Mouse (Mus musculus) midbrain, embryonic 16.5 days (tissue): ENCODE results near the gene Lysmd2. TPM values are rescaled to one million over a fixed set of nuclear protein-coding genes. Genes with fewer than 3 reads are reported as not detected.
"Not testable (repeated sequence)": the region's sequence is repeated elsewhere in the genome, so short reads cannot be mapped to it uniquely, and the experiment has no call there.

Source experiments
- ATAC-seq: fragments of 200-750 bp; cut with Nextera tagmentation; 2 replicates; pipeline ENCODE4 v1.8.0; 2017; ENCODE audit warnings: moderate TSS enrichment
- H3K27ac ChIP-seq: fragments of 300-500 bp; sonication (generic); 2 replicates; pipeline ENCODE4 v1.5.1; 2014; ENCODE audit warnings: mild to moderate bottlenecking, low read length, mixed read lengths
- H3K27me3 ChIP-seq: fragments of 300-500 bp; sonication (generic); 2 replicates; pipeline ENCODE4 v1.6.1; 2014; ENCODE audit warnings: low read depth, low read length, mixed read lengths; ENCODE audit not compliant: control insufficient read depth, insufficient read depth
- H3K36me3 ChIP-seq: fragments of 300-500 bp; sonication (generic); 2 replicates; pipeline ENCODE4 v1.6.1; 2014; ENCODE audit warnings: mild to moderate bottlenecking, low read length, moderate library complexity, mixed read lengths; ENCODE audit not compliant: control insufficient read depth, insufficient read depth
- H3K4me1 ChIP-seq: fragments of 300-500 bp; sonication (generic); 2 replicates; pipeline ENCODE4 v1.6.1; 2014; ENCODE audit warnings: mild to moderate bottlenecking, low read length, mixed read lengths; ENCODE audit not compliant: control insufficient read depth, insufficient read depth
- H3K4me2 ChIP-seq: fragments of 300-500 bp; sonication (generic); 2 replicates; pipeline ENCODE4 v1.6.1; 2014; ENCODE audit warnings: mild to moderate bottlenecking, low read length, mixed read lengths
- H3K4me3 ChIP-seq: fragments of 300-500 bp; sonication (generic); 2 replicates; pipeline ENCODE4 v1.5.1; 2014; ENCODE audit warnings: low read depth, mild to moderate bottlenecking, low read length, moderate library complexity, mixed read lengths
- H3K9ac ChIP-seq: fragments of 300-500 bp; sonication (generic); 2 replicates; pipeline ENCODE4 v1.6.1; 2014; ENCODE audit warnings: low read depth, low read length, mixed read lengths
- H3K9me3 ChIP-seq: fragments of 300-500 bp; sonication (generic); replicated peaks from 2 replicates; pipeline ENCODE4 v1.6.1; 2014; ENCODE audit warnings: mild to moderate bottlenecking, low read length, mixed read lengths; ENCODE audit not compliant: control insufficient read depth, poor library complexity, severe bottlenecking
- WGBS: fragments of 180-500 bp; shearing (Covaris S2); extraction: QIAGEN DNeasy Blood & Tissue Kit; methylation state at CpG from one replicate; pipeline ENCODE4 v1.1.7; 2014; 5-methylcytosine and 5-hydroxymethylcytosine counted together
- polyA plus RNA-seq: library from polyadenylated mRNA; unstranded; fragments of >200 nt; fragmentation: Nextera tagmentation; extraction: Ambion mirVana; gene quantifications from 2 replicates; pipeline ENCODE4 v1.2.1, GENCODE M21; 2015

The Lysmd2 gene
- polyA plus RNA-seq, 1 experiment from 2014 or later, result 33.9 TPM

DNA sequence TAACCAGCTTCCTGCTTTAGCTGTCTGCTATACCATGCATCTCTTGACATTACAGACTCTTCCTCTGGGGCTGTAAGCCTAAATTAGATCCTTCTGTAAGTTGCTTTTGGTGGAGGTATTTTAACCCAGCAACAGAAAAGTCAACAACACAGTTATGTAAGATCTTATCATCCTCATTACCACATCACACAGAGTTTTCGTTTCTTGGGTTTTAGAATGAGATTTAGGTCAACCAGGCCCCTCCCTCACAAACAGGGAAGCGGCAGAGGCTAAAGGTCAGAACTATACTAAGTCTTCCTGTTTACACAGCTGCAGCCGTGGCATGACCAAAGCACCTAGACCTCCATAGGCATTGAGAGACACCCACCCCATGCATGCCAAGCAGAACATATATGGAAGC lies 19.9 kb downstream of the Lysmd2 start:
- H3K27ac ChIP-seq, result no peak overlapping the region
- no peaks in the 10 kb centered on the region for H3K27me3 ChIP-seq
- WGBS, result 77% methylated on average over 3 of the region's 3 CpGs
- no peak overlapping the region for H3K4me2 ChIP-seq
- H3K36me3 ChIP-seq, result peaks cover 57% of the 10 kb centered on the region
- no peak overlapping the region for H3K9ac ChIP-seq
- no peaks in the 10 kb centered on the region for H3K4me1 ChIP-seq
- H3K4me3 ChIP-seq, result no peak overlapping the region
- H3K9me3 ChIP-seq, result no peaks in the 10 kb centered on the region
- no peak; the same call in 1 of the 2 replicates for ATAC-seq

DNA sequence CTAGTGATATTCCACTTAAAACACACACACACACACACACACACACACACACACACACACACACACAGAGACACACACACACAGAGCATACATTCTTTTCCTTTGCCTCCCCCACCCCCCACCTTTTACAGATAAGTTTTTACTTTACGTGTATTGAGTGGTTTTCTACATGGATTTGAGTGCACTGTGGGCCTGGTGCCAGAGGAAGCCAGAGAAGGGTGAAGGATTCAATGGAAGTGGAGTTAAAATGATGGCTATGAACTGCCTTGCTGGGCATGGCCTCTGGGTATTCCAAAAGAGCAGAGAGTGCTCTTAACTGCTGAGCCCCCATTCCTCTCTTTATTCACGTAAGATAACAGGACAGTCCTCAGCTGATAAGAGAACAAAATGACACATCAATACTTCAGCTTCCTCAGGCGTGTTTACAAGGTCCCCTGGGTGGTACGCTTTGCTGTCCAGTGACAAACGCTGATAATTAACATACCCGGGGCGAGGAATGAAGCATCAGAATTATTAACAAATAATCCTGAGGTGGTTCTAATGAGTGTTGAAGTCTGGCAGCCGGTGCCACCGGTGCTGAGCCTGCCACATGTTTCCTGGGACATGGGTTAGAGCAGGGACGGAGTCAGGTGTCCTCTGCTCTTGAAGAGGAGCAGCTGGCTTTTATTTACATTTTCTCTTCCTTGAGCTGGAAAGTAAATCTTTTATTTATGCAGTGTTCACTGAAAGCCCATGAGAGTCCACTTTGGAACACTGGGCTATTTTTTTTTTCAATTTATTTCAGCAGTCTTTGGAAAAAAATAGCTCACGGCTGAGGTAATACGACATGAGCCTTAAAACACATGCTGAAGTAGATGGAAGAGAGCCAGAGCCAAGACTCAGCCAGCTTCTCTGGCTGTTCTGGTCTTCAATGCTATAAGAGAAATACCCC lies 28.7 kb downstream of the Lysmd2 start:
- 43% methylated on average over 12 of the region's 12 CpGs for WGBS
- Histone ChIP-seq H3K4me2 (no peak overlapping the region), H3K4me1 (no peaks in the 10 kb centered on the region), H3K27ac (no peak overlapping the region), H3K36me3 (peaks cover 40% of the 10 kb centered on the region), H3K4me3 (no peak overlapping the region), H3K27me3 (no peaks in the 10 kb centered on the region), H3K9me3 (no peaks in the 10 kb centered on the region), H3K9ac (no peak overlapping the region)
- no peak for ATAC-seq

DNA sequence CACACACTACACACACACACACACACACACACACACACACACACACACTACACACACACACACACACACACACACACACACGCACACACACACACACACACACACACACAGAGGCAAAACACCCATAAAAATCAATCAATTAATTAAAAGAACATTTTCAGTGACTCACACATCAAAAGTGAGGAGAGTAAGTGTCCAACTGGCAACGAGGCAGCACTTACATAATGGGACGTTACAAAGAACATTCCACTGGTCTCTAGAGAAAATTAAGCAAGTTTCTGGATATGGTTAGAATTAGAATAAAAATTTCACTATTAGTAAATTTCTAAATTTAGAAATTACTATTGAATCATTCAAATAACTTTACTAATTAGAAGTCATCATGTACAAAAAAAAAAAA lies 30.9 kb downstream of the Lysmd2 start:
- not testable (repeated sequence) for H3K4me3 ChIP-seq, H3K27ac ChIP-seq, H3K9ac ChIP-seq, H3K9me3 ChIP-seq, H3K4me1 ChIP-seq, H3K4me2 ChIP-seq, ATAC-seq, H3K27me3 ChIP-seq
- 84% methylated on average over 3 of the region's 3 CpGs for WGBS
- H3K36me3 ChIP-seq, result peaks cover 39% of the 10 kb centered on the region

- 92% methylated on average over 8 of the region's 8 CpGs for WGBS
- peaks cover 35% of the 10 kb centered on the region for H3K36me3 ChIP-seq
- no peak overlapping the region for H3K4me3 ChIP-seq
- no peak overlapping the region for H3K9ac ChIP-seq
- no peak for ATAC-seq
- no peaks in the 10 kb centered on the region for H3K9me3 ChIP-seq
- H3K27me3 ChIP-seq, result no peaks in the 10 kb centered on the region
- no peak overlapping the region for H3K4me2 ChIP-seq
- H3K27ac ChIP-seq, result no peak overlapping the region
- no peaks in the 10 kb centered on the region for H3K4me1 ChIP-seq
These were observed 35.4 kb downstream of the Lysmd2 start for GRCm38 (mm10) chr9:75660917-75661316.

GRCm38 (mm10) chr9:75665364-75665763 lies 39.8 kb downstream of the Lysmd2 start:
- WGBS, result 80% methylated on average over 6 of the region's 6 CpGs

GRCm38 (mm10) chr9:75666612-75667011 lies 41.1 kb downstream of the Lysmd2 start:
- Histone ChIP-seq H3K4me3 (no peak overlapping the region), H3K27ac (no peak overlapping the region), H3K4me1 (no peaks in the 10 kb centered on the region), H3K36me3 (peaks cover 48% of the 10 kb centered on the region), H3K27me3 (no peaks in the 10 kb centered on the region), H3K9me3 (no peaks in the 10 kb centered on the region), H3K4me2 (no peak overlapping the region), H3K9ac (no peak overlapping the region)
- no peak for ATAC-seq
- WGBS, result 82% methylated on average over 5 of the region's 5 CpGs

More at GRCm38 (mm10) chr9:75665364-75665763, 39.8 kb downstream of the Lysmd2 start:
- Histone ChIP-seq H3K9me3 (no peaks in the 10 kb centered on the region), H3K27me3 (no peaks in the 10 kb centered on the region), H3K36me3 (peaks cover 49% of the 10 kb centered on the region), H3K27ac (no peak overlapping the region), H3K4me1 (no peaks in the 10 kb centered on the region), H3K9ac (no peak overlapping the region), H3K4me2 (no peak overlapping the region), H3K4me3 (no peak overlapping the region)
- ATAC-seq, result no peak

DNA sequence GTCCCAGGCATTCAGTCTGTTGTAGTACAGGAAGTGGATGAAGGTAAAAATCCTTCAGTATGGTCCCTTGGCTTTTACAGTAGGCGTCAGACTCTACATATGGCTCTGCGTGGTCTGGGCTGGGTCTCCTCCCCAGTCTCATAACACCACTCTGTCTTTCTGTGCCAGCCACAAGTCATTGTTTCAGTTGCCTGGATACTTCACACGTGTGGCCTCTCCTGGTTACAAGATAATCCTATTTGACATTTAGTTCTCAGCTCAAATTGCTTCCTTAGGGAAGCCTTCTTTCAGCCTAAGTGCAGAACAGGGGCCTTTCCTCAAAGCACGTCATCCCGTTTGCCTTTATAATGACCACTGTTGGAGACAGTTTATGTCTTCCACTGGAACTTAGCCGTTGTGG lies 47.2 kb downstream of the Lysmd2 start:
- peaks cover 70% of the 10 kb centered on the region for H3K36me3 ChIP-seq
- H3K27ac ChIP-seq, result no peak overlapping the region
- H3K9ac ChIP-seq, result no peak overlapping the region
- no peak overlapping the region for H3K4me3 ChIP-seq
- no peak overlapping the region for H3K4me2 ChIP-seq
- WGBS, result 36% methylated on average over 6 of the region's 6 CpGs
- no peaks in the 10 kb centered on the region for H3K4me1 ChIP-seq
- no peaks in the 10 kb centered on the region for H3K27me3 ChIP-seq
- no peaks in the 10 kb centered on the region for H3K9me3 ChIP-seq
- ATAC-seq, result peak; percentile 44

- Histone ChIP-seq H3K9me3 (no peaks in the 10 kb centered on the region), H3K27ac (no peak overlapping the region), H3K36me3 (peaks cover 63% of the 10 kb centered on the region), H3K4me2 (no peak overlapping the region), H3K9ac (no peak overlapping the region), H3K27me3 (no peaks in the 10 kb centered on the region), H3K4me3 (no peak overlapping the region), H3K4me1 (peaks cover 2% of the 10 kb centered on the region; the same call in 1 of the 2 replicates)
- ATAC-seq, result no peak
- WGBS, result 82% methylated on average over 7 of the region's 7 CpGs
These were observed 50.7 kb downstream of the Lysmd2 start for GRCm38 (mm10) chr9:75676226-75676625.

DNA sequence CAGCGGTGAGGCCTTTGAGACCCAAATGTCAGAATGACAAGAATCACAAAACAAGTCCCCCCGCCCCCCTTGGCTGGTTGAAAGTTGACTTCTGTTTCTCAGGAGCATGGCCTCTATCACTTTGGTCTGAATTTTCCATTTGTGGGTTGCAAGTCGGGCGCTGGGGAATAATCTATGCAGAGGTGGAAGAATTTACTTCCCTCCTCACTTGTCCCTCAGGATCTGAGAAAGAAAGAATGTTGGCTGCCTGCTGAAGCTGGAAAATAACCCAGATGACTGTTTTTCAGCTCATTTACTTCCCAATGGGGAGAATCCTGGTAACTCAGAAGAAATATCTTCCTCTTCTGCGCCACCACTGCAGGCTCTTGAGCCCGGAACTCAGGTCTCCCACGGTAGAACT lies 52.8 kb downstream of the Lysmd2 start:
- Histone ChIP-seq H3K4me2 (no peak overlapping the region), H3K9me3 (no peaks in the 10 kb centered on the region), H3K36me3 (peaks cover 52% of the 10 kb centered on the region), H3K4me1 (peaks cover 11% of the 10 kb centered on the region), H3K4me3 (no peak overlapping the region), H3K27me3 (no peaks in the 10 kb centered on the region), H3K9ac (no peak overlapping the region), H3K27ac (no peak overlapping the region)
- WGBS, result 78% methylated on average over 7 of the region's 7 CpGs
- ATAC-seq, result no peak
